Mouse (Mus musculus) CD4-positive, CD25-positive, alpha-beta regulatory T cell, adult 4 months (primary cell): Measurements from ENCODE around the gene Cnbd2. TPM values are rescaled to one million over a fixed set of nuclear protein-coding genes. Genes with fewer than 3 reads are reported as not detected.

Experiments
- ATAC-seq: one replicate; pipeline ENCODE4 v1.8.0; 2017
- polyA plus RNA-seq, 2 experiments: library from polyadenylated mRNA; unstranded; fragments of 100-300 nt; shearing (Covaris generic); gene quantifications; one replicate each; pipeline ENCODE4 v1.2.1; 2017

The Cnbd2 gene
- polyA plus RNA-seq, 2 experiments from 2014 or later = 6.3 to 8.8 TPM

- peak; percentile 43 for ATAC-seq
These were observed 233 bp upstream of the Cnbd2 start for GRCm38 (mm10) chr2:156311841-156312291.

GRCm38 (mm10) chr2:156313153-156313552, 1.1 kb downstream of the Cnbd2 start:
- no peak for ATAC-seq

GRCm38 (mm10) chr2:156314811-156315210, 2.7 kb downstream of the Cnbd2 start:
- ATAC-seq = no peak

- ATAC-seq = no peak
These were observed 6.4 kb downstream of the Cnbd2 start for GRCm38 (mm10) chr2:156318491-156318890.

- ATAC-seq = no peak
These were observed 9.4 kb downstream of the Cnbd2 start for GRCm38 (mm10) chr2:156321538-156321937.

GRCm38 (mm10) chr2:156324116-156324588, 12.1 kb downstream of the Cnbd2 start:
- no peak for ATAC-seq

- no peak for ATAC-seq
These were observed 12.6 kb downstream of the Cnbd2 start for GRCm38 (mm10) chr2:156324681-156325080.

GRCm38 (mm10) chr2:156330681-156331080, 18.6 kb downstream of the Cnbd2 start:
- no peak for ATAC-seq

- no peak for ATAC-seq
These were observed 19.4 kb downstream of the Cnbd2 start for GRCm38 (mm10) chr2:156331446-156331965.

- ATAC-seq = no peak
These were observed 28.0 kb downstream of the Cnbd2 start for GRCm38 (mm10) chr2:156340078-156340477.

- no peak for ATAC-seq
These were observed 32.9 kb downstream of the Cnbd2 start for GRCm38 (mm10) chr2:156344775-156345532.

- ATAC-seq = no peak
These were observed 36.7 kb downstream of the Cnbd2 start for GRCm38 (mm10) chr2:156348812-156349211.

GRCm38 (mm10) chr2:156349286-156349848, 37.3 kb downstream of the Cnbd2 start:
- no peak for ATAC-seq

- no peak for ATAC-seq
These were observed 39.1 kb downstream of the Cnbd2 start for GRCm38 (mm10) chr2:156351243-156351642.

GRCm38 (mm10) chr2:156352413-156353165, 40.5 kb downstream of the Cnbd2 start:
- ATAC-seq = no peak

- no peak for ATAC-seq
These were observed 41.2 kb downstream of the Cnbd2 start for GRCm38 (mm10) chr2:156353265-156353692.

GRCm38 (mm10) chr2:156356031-156356430, 43.9 kb downstream of the Cnbd2 start:
- no peak for ATAC-seq

- no peak for ATAC-seq
These were observed 56.4 kb downstream of the Cnbd2 start for GRCm38 (mm10) chr2:156368465-156368864.

- no peak for ATAC-seq
These were observed 58.8 kb downstream of the Cnbd2 start for GRCm38 (mm10) chr2:156370896-156371295.

- ATAC-seq = no peak
These were observed 64.9 kb downstream of the Cnbd2 start for GRCm38 (mm10) chr2:156376956-156377355.

- no peak for ATAC-seq
These were observed 67.8 kb downstream of the Cnbd2 start for GRCm38 (mm10) chr2:156379929-156380328.

- no peak for ATAC-seq
These were observed 69.3 kb downstream of the Cnbd2 start for GRCm38 (mm10) chr2:156381350-156381749.
